Mouse (Mus musculus) heart, embryonic 15.5 days (tissue): Measurements from ENCODE around the gene Grifin. TPM values are rescaled to one million over a fixed set of nuclear protein-coding genes. Genes with fewer than 3 reads are reported as not detected.

Source experiments
- ATAC-seq: fragments of 200-750 bp; cut with Nextera tagmentation; replicated peaks from 2 replicates; pipeline ENCODE4 v1.8.0; 2017; ENCODE audit warnings: low read depth, moderate TSS enrichment; ENCODE audit not compliant: insufficient number of reproducible peaks, insufficient read depth, low FRiP score
- H3K27ac ChIP-seq: fragments of 300-500 bp; sonication (generic); 2 replicates; pipeline ENCODE4 v1.5.1; 2015; ENCODE audit warnings: mild to moderate bottlenecking, inconsistent platforms
- H3K27me3 ChIP-seq: fragments of 300-500 bp; sonication (generic); 2 replicates; pipeline ENCODE4 v1.6.1; 2015; ENCODE audit warnings: inconsistent platforms
- H3K36me3 ChIP-seq: fragments of 300-500 bp; sonication (generic); 2 replicates; pipeline ENCODE4 v1.6.1; 2015; ENCODE audit warnings: mild to moderate bottlenecking, inconsistent platforms
- H3K4me1 ChIP-seq: fragments of 300-500 bp; sonication (generic); replicated peaks from 2 replicates; pipeline ENCODE4 v1.6.1; 2015; ENCODE audit warnings: inconsistent platforms
- H3K4me2 ChIP-seq: fragments of 300-500 bp; sonication (generic); 2 replicates; pipeline ENCODE4 v1.6.1; 2015; ENCODE audit warnings: inconsistent platforms, mild to moderate bottlenecking, moderate library complexity
- H3K4me3 ChIP-seq: fragments of 300-500 bp; sonication (generic); 2 replicates; pipeline ENCODE4 v1.5.1; 2015; ENCODE audit warnings: mild to moderate bottlenecking, inconsistent platforms
- H3K9ac ChIP-seq: fragments of 300-500 bp; sonication (generic); 2 replicates; pipeline ENCODE4 v1.6.1; 2015; ENCODE audit warnings: mild to moderate bottlenecking, inconsistent platforms
- H3K9me3 ChIP-seq: fragments of 300-500 bp; sonication (generic); replicated peaks from 2 replicates; pipeline ENCODE4 v1.6.1; 2016; ENCODE audit warnings: inconsistent platforms
- WGBS: fragments of 180-500 bp; shearing (Covaris S2); methylation state at CpG from one replicate; pipeline ENCODE4 v1.1.7; 2015; ENCODE audit warnings: mixed read lengths; 5-methylcytosine and 5-hydroxymethylcytosine counted together
- polyA plus RNA-seq: library from polyadenylated mRNA; unstranded; fragments of >200 nt; fragmentation: Nextera tagmentation; extraction: Ambion mirVana; gene quantifications from 2 replicates; pipeline ENCODE4 v1.2.1, GENCODE M21; 2015

Gene Grifin
- polyA plus RNA-seq, 1 experiment from 2014 or later: not detected

DNA sequence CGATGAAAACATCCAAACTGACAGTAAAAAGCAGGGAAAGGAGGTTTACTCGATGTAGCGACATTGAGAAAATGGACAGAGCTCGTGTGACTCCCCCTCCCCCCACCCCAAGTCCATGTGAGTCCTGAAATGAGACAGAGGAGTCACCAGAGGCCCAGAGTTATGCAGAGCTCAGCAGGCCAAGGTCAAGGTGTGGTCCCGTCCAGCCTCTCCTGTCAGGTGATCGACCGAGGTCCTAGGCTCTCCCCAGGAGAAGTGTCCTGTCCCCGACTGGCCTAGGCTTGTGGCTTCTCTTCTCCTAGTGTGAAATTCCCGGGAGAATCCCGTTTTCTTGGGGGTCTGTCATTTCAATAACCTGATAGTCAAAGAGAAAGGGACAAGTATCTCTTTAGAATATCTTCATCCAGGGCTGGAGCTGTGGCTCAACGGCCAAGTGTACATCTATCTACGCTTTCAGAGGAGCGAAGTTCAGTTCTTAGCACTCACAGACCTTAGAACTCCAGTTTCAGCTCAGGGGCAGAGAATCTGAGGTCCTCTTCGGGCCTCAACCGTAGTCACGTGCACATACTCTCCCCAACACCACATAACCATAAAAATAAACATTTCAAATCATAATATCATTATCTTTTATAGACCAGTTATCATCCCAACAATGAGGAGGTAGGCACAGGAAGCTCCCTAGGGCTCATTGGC, 24.4 kb upstream of the Grifin start:
- H3K4me3 ChIP-seq: no peak overlapping the region
- H3K27ac ChIP-seq: no peak overlapping the region
- 85% methylated on average over 16 of the region's 16 CpGs for WGBS
- no peak overlapping the region for H3K9ac ChIP-seq
- 0 out of 2 replicates have a peak, but pooled peaks cover 4% of the 10 kb centered on the region for H3K27me3 ChIP-seq
- no peak for ATAC-seq
- H3K9me3 ChIP-seq: no peaks in the 10 kb centered on the region
- H3K4me2 ChIP-seq: no peak overlapping the region
- H3K4me1 ChIP-seq: no peaks in the 10 kb centered on the region
- H3K36me3 ChIP-seq: no peaks in the 10 kb centered on the region

DNA sequence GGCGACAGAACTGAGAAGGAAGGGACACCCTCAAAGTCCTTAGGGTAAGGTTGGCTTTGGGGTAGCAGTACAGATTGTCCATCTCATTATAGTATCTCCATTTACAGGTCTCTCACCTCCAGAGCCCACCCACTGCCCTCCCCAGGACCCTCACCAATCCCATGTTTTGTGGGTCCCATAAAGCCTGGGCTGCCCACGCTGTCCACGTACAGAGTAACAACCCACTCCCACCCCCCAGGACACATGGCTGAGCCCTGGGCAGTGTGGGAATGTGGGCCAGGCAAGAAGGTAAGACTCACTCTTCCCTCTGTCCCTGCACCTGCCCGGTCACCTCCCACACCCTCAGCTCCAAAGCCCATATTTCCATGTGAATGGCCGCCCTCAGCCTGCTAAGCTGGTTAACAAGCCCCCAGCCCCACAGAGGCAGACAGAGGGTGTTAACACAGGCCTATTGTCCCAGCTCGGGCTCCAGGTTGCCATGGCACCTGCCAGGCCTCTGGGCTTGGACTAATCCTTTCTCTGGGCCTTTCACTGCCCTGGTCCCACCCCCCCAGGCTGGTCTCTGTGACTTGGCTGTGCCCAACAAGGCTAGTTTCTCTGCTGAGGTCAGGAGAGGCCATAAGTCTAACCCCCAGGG, 19.0 kb upstream of the Grifin start:
- peaks cover 3% of the 10 kb centered on the region; the same call in 1 of the 2 replicates for H3K4me1 ChIP-seq
- H3K9me3 ChIP-seq: no peaks in the 10 kb centered on the region
- no peak overlapping the region for H3K4me2 ChIP-seq
- no peak overlapping the region for H3K27ac ChIP-seq
- H3K4me3 ChIP-seq: no peak overlapping the region
- WGBS: 67% methylated on average over 6 of the region's 6 CpGs
- no peak overlapping the region for H3K9ac ChIP-seq
- peaks cover 12% of the 10 kb centered on the region for H3K27me3 ChIP-seq
- no peaks in the 10 kb centered on the region for H3K36me3 ChIP-seq
- ATAC-seq: no peak

DNA sequence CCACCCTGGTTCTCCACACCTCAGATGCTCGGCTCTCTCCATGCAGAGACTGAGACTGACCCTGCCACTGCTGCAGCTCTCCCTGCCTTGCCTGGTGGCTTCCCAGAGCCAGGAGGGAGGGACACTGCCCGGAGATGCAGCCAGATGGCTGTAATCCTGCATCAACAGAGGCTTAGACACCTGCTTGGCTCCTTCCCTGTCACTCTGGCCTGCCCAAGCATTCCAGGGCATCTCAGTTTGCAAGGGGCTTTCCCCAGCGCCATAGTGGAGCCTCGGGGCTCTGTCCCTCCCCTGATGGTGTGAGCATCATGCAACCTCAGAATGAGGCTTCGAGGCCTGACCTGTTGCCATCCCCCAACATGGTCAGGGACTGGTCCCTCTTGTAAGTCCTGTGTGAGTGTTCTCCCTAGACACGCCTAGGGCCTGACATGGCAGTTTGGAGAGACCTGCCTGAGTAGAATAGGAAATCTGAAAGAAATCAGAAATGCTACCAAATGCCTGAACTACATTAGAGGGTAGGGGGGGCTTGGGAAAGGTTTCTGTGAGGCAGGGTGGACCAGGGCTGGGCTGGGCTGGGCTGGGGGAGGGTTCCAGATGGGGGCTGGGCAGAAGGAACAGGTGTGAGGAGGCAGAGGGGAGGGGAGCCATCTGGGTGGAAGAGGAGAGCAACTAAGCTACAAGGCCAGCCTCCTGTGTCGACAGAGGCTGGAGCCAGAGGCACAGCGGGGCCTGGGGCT, 18.3 kb upstream of the Grifin start:
- ATAC-seq: no peak
- Histone ChIP-seq H3K27ac (no peak overlapping the region), H3K9ac (no peak overlapping the region), H3K4me3 (no peak overlapping the region), H3K4me2 (no peak overlapping the region), H3K4me1 (peaks cover 3% of the 10 kb centered on the region; the same call in 1 of the 2 replicates), H3K9me3 (no peaks in the 10 kb centered on the region), H3K27me3 (peaks cover 17% of the 10 kb centered on the region), H3K36me3 (no peaks in the 10 kb centered on the region)
- WGBS: 42% methylated on average over 8 of the region's 8 CpGs

DNA sequence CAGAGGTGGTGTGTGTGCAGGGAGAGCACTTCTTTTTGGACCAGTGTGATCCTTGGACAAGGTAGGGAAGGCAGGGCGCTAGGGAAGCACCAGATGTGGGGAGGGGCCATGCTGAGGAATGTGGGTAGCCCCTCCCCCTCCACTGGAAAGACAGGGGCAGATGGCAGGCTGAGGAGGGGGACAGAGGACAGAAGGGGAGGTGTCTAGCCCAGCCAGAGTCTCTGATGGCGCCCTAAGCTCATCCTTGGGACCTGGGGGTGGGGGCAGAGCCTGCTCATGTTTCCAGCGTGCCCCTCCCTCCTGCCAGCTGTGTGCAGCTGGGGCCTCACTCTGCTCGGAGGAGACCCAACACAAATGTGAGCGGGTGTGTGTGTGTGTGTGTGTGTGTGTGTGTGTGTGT, 16.7 kb upstream of the Grifin start:
- no peak for ATAC-seq
- Histone ChIP-seq H3K27me3 (peaks cover 17% of the 10 kb centered on the region), H3K36me3 (no peaks in the 10 kb centered on the region), H3K4me2 (no peak overlapping the region), H3K4me1 (peaks cover 3% of the 10 kb centered on the region; the same call in 1 of the 2 replicates), H3K27ac (no peak overlapping the region), H3K9me3 (no peaks in the 10 kb centered on the region), H3K4me3 (no peak overlapping the region), H3K9ac (no peak overlapping the region)
- WGBS: 13% methylated on average over 5 of the region's 5 CpGs

DNA sequence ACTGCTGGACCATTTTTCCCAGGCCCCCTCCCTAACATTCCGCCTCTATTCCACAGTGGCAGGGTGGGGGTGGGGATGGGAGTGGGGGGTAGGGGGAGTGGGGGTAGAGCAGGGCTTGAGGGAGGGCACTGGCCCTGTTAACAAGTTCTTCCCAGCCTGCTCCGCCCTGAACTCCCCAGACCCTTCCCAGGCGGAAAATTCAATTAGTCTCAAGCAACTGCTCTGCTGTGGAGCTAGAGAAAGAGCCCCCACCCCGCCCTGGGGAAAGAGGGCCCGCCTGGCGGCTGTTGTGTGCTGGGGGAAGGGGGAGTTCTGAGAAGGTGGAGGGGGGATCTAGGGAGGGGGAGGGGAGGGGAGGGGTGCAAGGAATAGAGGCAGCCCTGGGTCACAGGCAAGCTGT, 14.9 kb upstream of the Grifin start:
- no peaks in the 10 kb centered on the region for H3K9me3 ChIP-seq
- no peak overlapping the region for H3K9ac ChIP-seq
- H3K36me3 ChIP-seq: no peaks in the 10 kb centered on the region
- H3K27ac ChIP-seq: no peak overlapping the region
- peaks cover 9% of the 10 kb centered on the region for H3K4me1 ChIP-seq
- H3K4me2 ChIP-seq: no peak overlapping the region
- H3K4me3 ChIP-seq: no peak overlapping the region
- 47% methylated on average over 6 of the region's 6 CpGs for WGBS
- H3K27me3 ChIP-seq: peaks cover 17% of the 10 kb centered on the region
- no peak for ATAC-seq

- Histone ChIP-seq H3K27me3 (peaks cover 17% of the 10 kb centered on the region), H3K9me3 (no peaks in the 10 kb centered on the region), H3K4me3 (no peak overlapping the region), H3K27ac (no peak overlapping the region), H3K36me3 (no peaks in the 10 kb centered on the region), H3K9ac (no peak overlapping the region), H3K4me1 (peaks cover 9% of the 10 kb centered on the region), H3K4me2 (no peak overlapping the region)
- WGBS: 51% methylated on average over 9 of the region's 9 CpGs
- ATAC-seq: no peak
Observed at GRCm38 (mm10) chr5:140579221-140579620, 14.3 kb upstream of the Grifin start.

DNA sequence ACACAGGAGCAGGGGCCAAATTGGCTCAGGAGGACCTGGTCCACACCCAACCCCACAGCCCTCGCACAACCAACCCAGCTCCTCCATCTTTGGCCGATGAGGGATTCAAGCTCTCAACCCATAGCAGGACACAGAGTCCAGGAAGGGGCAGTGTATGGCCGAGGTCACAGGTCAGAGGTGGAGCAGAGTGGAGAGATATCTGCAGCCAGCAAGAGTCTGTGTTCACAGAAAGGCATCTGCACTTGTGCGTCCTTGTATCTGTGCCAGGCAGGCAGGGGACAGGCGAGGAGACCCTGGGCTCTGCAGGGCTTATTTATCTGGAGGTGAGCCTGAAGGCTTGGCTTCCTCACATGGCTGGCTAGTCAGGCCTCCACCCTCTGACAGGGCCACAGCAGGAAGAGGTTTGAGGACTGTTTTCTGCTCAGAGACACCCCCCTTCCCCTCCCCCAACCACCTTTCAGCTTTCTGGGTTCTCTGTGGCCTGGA, 10.6 kb upstream of the Grifin start:
- WGBS: 32% methylated on average over 5 of the region's 5 CpGs
- Histone ChIP-seq H3K27ac (no peak overlapping the region), H3K9me3 (no peaks in the 10 kb centered on the region), H3K4me3 (no peak overlapping the region), H3K4me2 (no peak overlapping the region), H3K27me3 (peaks cover 8% of the 10 kb centered on the region; the same call in 1 of the 2 replicates), H3K36me3 (no peaks in the 10 kb centered on the region), H3K9ac (no peak overlapping the region), H3K4me1 (peaks cover 15% of the 10 kb centered on the region)
- ATAC-seq: 0 out of 2 replicates have a peak, but pooled peaks have one; percentile 37

DNA sequence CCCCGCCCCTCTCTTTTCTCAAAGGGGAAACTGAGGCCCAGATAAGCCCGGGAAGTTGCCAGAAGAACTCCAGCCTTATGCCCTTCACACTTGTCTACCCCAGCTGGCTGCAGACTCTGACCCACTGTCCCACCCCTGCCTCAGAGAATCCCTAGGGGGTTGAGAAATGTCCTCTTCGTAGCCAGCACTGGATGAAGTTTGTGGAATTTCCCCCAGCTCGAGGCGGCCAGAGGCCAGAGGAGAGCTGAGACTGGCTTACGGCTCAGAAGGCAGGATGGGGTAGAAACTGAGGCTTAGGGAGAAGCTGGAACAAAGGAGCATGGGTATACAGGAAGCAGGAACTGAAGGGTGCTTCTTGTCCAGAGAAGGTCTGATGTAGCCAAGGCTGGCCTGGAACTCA, 7.7 kb upstream of the Grifin start:
- Histone ChIP-seq H3K27me3 (no peaks in the 10 kb centered on the region), H3K9ac (no peak overlapping the region), H3K36me3 (no peaks in the 10 kb centered on the region), H3K4me1 (peaks cover 26% of the 10 kb centered on the region), H3K9me3 (no peaks in the 10 kb centered on the region), H3K4me2 (no peak overlapping the region), H3K27ac (0 out of 2 replicates have a peak overlapping the region, but pooled peaks have one; percentile 1), H3K4me3 (no peak overlapping the region)
- WGBS: 57% methylated on average over 6 of the region's 6 CpGs
- ATAC-seq: no peak

DNA sequence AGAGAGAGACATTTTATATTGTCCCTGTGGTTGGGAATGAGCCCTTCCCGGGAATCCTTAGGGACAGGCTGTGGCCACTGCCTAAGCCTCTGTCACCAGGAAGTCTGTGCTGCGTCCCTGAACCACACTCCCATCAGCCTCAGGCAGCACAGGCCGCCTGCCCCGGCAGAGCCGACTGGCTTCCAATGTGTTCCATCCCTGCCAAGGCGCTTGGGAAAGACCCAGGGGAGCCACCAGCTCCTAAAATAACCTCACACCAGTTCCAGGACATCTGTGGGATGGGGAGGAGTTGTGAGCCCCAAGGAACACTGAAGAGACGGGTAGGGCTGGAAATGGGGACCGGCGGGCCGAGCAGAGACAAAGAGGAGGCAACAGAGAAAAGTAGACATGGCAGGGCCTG, 6.8 kb upstream of the Grifin start:
- Histone ChIP-seq H3K27ac (peak overlapping the region; percentile 41), H3K9me3 (no peaks in the 10 kb centered on the region), H3K4me3 (no peak overlapping the region), H3K4me1 (peaks cover 26% of the 10 kb centered on the region), H3K36me3 (no peaks in the 10 kb centered on the region), H3K9ac (no peak overlapping the region), H3K27me3 (no peaks in the 10 kb centered on the region), H3K4me2 (no peak overlapping the region)
- no peak; the same call in 1 of the 2 replicates for ATAC-seq
- WGBS: 38% methylated on average over 10 of the region's 10 CpGs

DNA sequence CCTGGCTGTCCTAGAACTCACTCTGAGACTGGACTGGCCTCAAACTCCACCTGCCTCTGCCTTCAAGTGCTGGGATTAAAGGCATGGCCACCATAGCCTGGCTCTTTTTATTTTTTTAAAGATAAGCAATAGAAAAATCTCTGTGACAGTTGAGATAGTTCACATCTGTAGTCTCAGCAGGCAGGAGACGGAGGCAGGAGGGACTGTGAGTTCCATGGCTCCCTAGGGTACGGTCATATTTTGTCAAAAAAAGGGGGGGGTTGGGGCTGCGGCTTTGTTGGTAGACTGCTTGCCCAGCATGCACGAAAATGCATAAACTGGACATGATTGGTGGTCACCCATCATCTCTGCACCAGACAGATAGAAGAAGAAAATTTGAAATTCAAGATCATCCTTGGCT, 6.3 kb upstream of the Grifin start:
- H3K4me2 ChIP-seq: no peak overlapping the region
- no peak overlapping the region for H3K9ac ChIP-seq
- no peak overlapping the region for H3K4me3 ChIP-seq
- no peak for ATAC-seq
- H3K9me3 ChIP-seq: no peaks in the 10 kb centered on the region
- 0 out of 2 replicates have a peak overlapping the region, but pooled peaks have one; percentile 41 for H3K27ac ChIP-seq
- peaks cover 28% of the 10 kb centered on the region for H3K4me1 ChIP-seq
- WGBS: 60% methylated on average over 4 of the region's 4 CpGs
- no peaks in the 10 kb centered on the region for H3K36me3 ChIP-seq
- no peaks in the 10 kb centered on the region for H3K27me3 ChIP-seq

GRCm38 (mm10) chr5:140570223-140570870, 5.5 kb upstream of the Grifin start:
- Histone ChIP-seq H3K4me1 (peaks cover 35% of the 10 kb centered on the region), H3K36me3 (no peaks in the 10 kb centered on the region), H3K9me3 (no peaks in the 10 kb centered on the region), H3K9ac (no peak overlapping the region), H3K27ac (no peak overlapping the region), H3K27me3 (no peaks in the 10 kb centered on the region), H3K4me3 (no peak overlapping the region), H3K4me2 (no peak overlapping the region)
- 88% methylated on average over 13 of the region's 13 CpGs for WGBS
- ATAC-seq: no peak
